Mouse (Mus musculus) adrenal gland, postnatal 25 days (tissue): ENCODE measurements around the gene Vwde. TPM values are rescaled to one million over a fixed set of nuclear protein-coding genes. Genes with fewer than 3 reads are reported as not detected.
A peak's percentile ranks its signal among the peaks of the same experiment; 100 is the strongest.

ENCODE experiments used
- DNase-seq: peaks from one replicate; pipeline ENCODE4 v3.0.0; 2021; ENCODE audit warnings: mixed read lengths
- long read RNA-seq: library from polyadenylated mRNA; stranded (forward); transcript quantifications from one replicate; pipeline ENCODE4 v2.0.0, GENCODE M21; 2021
- total RNA-seq: library from RNA; stranded (reverse); gene quantifications from 2 replicates; pipeline ENCODE4 v1.2.3, GENCODE M21; 2021

Gene Vwde
- not detected in 2 replicates for total RNA-seq
- long read RNA-seq = 0 reads

DNA sequence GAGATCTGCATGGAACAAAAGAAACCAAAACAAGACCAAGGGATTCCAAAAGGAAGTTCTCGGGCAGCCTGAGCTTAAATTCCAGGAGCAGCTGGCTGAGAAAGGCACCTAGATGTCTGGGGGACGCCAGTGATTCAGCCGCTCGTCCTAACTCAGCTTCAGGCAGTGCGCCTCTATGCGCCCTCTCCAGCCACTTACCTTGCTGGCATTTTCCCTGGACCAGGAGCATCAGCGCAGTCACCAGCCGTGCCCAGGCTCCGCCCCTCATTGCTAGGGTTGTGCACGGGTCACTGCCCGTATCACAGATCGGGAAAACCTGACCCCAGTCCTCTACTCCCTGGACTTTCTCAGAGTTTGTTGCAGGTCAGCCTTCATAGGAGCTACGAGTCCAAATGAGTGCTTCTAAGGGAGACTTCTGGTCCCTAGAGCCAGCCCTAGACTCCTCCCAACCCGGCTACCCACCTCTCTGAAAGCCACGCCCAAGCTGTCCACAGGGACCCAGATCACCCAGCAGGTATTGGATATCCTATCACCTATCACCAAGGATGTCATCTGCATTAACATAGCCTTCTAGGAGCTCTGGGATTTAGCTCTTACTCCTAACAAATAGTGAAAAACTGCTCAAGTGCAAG is at the start of gene Vwde:
Vwde (minus strand) TSS at position 370 of the 632 bp plus-strand sequence.
- no peak for DNase-seq

DNA sequence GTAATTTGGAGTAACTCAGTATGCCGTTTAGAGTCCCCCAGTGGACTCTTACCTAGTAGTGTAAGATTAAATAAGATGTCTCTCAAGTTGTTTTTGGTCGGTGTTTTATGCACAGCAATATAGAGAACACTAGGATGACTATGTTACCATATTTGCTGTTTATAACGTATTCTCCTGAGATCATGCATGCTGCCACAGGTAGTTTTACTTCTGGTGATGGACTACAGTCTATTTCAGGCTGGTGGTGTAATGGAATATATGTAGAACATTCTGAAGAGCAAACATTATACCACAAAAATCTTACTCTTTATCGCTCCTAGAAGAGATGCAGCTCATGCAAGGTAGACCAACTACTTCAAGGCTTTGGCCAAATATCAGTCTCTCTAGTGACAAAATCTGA is 30.6 kb upstream of the Vwde start:
- no peak for DNase-seq

DNA sequence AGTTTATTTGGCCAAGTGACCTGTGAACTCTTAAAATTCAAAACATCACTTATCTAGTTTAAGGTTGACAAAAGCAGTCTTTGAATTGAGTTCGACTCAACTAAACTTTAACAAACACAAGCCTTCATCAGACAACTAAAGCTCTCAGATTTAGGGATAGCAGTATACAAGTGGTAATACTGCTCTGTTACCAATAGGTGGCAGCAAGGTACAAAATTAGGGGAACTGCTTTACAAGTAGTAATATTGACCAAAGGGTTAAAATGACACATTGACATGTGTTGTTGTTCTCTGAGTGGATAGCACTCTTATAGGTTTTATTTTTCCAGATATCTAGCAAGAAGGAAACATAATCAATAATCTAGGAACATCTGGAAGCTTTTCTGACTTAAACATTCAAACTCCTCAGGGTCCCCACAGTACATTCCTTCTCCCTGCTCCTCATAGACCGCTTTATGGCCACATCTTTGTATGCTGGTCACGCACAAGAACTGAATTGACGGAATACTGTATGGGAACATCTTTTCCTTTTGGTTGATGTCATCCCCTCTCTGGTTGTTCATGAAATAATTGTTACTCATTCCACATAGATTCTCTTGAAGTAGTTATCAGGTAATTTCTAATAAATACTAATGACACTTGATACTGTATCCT is 23.7 kb upstream of the Vwde start:
- no peak for DNase-seq

DNA sequence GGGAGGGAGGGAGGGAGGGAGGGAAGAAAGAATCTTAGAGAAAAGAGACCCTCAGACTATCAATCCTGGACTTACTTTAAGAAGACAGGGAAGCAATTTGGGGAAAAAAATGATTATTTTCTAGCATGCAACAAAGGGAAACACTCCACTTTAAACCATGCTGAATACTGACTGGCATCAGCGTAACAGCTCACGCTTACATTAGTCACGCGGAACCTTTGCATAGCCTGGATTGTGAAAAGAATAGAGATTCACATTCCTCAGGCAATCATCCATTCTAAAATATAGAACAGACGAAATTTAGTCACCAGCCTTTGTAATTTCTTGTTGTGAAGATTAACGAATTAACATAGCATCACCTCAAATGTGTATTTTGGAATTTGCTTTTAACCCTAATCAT is 18.6 kb downstream of the Vwde start:
- DNase-seq = no peak

DNA sequence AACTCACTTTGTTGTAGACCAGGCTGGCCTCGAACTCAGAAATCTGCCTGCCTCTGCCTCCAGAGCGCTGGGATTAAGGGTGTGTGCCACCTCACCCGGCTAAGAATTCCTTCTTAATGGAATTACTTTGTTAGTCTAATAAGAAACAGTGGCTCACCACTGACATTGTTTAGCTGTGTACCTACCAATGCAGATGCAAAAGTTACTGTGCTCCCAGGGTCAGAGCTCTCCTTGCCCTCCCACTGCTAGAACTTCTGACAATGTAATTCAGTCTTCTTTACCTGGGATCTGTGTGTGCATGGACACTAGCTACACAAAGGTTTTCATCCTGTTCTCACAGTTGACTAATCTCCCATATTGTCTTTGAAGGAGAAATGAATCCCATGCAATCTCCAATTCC is 27.3 kb downstream of the Vwde start:
- DNase-seq = no peak

DNA sequence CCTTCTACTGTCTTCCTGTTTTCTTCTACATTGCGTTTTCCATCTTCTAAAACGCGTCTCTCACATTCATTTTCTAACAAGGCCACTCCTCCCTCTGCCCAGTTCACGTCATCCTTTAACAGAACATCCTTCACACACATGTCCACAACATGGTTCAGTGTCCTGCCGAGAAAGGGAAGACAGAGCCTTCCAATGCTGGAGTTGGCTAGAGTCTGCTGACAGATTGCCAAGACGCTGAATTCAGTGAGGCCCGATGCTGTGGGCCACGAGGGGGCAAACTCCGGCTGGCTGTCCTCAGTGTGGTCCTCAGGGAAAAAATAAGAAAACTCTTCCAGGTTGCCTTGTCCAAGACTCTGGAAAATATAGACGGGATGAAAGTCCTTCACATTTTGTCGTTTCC is 37.9 kb downstream of the Vwde start:
- no peak for DNase-seq

DNA sequence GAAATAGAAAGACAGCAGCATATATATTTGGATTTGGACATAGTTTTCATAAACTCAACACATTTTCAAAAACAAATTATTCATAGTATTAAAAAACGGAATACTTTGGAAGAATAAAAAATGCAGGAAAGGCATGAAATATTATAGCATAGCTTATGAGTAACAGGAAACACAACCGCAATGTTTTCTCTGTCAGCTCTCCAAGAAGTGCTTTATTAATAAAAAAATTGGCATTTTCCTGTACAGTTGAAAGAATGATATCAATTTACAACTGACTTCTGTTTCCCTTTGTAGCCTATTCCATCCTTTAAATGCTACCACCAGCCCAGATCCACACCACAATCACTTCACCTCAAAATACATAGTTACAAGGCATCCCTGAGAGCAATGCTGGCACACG is 44.7 kb downstream of the Vwde start:
- DNase-seq = no peak

DNA sequence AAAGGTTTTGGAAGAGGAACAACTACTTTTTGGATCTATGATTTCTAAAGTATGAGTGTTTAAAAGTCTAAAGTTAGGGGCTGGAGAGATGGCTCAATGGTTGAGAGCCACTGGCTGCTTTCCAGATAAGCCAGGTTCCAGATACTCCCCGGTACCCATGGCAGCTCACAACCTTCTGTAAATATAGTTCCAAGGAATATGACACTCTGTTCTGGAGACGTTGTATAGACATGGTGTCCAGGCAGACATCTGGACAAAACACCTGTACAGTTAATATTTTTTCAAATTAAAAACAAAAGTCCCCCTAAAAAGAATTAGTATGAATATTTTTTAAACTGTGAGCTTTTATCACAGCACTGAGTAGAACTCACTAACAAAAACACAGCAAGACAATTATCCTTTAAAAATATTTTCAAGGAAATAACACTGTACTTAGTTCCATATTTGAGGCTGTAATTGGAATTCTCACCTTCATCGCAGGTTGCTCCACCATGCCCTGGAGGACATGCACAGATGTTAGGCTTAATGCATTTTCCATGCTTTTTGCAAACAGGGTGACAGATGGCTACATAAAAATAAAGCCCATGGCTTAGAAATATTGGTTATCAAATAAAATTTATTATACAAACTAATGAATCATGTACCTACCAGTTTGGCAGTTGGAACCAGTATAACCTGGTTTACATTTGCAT is 55.2 kb downstream of the Vwde start:
- DNase-seq = no peak

DNA sequence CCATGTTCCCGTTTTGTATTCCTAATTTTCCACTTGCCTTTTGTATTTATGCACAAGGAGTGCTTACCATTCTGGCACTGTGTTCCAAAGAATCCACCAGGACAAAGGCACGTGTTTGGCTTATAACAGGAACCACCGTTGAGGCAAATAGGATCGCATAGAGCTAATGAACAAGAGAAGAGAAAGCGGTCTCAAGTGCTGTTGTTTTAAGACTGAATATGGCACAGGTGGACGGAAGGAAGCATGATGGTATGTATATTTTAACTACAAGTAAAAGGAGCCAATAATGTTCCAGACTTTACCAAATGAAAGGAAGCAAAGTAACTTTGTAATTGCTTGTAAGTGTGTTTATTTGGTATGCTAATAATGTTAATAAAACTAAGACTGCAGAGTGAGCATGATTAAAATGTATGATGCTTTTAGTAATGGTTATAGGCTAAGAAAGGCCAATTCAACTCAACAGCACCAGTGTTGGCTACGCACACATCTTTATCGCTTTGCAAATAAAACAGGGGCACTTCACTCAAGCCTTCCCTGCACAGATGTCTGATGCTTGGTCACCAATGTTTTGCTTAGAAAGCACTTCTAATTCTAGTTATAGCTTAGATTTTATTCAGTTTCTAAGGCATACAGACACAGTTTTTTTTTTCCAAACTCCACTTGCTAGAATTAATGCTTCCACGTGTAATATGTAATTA is 58.4 kb downstream of the Vwde start:
- DNase-seq = no peak

DNA sequence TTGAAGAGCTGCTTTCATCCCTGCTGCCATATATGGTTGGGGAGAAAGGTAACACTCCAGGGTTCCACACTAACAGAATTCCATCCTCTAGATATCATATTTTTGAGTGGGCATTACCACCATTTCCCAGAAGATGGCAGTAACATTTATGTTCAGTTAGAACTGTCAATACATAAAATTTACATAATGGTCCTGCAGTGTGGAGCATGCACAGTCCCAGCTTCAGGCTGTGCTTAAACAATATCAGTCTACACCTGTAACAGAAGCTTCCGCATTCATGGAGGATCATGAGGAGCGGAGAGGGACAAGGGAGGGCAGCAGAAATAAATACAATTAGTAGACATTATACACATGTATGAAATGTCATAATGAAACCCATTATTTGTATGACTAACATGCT is 65.3 kb downstream of the Vwde start:
- DNase-seq = no peak

DNA sequence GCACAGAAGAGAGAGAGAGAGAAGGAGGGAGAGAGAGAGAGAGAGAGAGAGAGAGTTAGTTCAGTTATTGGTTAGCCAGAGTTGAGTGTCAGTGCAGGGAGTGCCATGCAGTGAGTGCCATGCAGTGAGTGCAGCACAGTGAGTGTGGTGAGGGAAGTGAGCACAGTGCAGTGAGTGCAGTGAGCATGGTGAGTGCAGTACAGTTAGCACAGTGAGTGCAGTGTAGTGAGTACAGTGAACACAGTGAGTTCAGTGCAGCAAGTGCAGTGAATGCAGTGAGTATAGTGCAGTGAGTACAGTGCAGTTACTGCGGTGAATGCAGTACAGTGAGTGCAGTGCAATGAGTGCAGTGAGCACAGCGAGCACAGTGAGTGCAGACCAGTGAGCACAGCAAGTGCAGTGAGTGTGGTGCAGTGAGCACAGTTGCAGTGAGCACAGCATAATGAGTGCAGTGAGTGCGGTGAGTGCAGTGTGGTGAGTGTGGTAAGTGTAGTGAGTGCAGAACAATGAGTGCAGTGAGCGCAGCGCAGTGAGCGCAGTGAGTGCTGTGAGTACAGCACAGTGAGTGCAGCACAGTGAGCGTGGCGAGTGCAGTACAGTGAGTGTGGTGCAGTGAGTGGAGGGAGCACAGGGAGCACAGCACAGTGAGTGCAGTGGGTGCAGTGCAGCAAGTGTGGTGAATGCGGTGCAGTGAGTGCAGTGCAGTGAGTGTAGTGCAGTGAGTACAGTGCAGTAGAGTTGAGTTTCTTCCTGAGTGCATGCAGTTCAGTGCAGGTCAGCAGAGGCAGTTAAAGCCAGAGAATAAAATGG is 70.7 kb downstream of the Vwde start:
- no peak for DNase-seq

DNA sequence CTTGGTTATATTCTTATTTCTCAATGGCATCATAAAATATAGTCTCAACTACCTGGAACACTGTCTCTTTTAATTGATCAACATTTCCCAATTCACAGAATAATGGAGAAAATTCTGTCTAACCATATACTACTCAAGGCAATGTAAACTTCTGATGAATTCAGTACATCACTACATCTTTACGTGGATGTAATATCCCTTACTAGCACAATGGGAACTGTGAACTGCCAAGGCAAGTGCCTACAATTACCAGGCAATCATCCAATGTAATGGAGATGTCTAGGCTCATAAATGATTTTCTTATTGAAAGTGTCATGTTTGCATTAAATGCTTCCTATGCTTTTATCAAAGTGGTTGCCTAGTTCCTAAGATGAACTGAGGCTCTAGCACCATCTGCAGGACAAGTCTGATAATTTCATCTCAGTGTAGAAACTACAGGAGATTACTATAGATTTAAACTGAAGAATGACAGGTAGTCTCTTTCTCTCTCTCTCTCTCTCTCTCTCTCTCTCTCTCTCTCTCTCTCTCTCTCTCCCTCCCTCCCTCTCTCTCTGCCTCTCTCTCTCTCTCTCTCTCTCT is 72.6 kb downstream of the Vwde start:
- peak; percentile 2 for DNase-seq

DNA sequence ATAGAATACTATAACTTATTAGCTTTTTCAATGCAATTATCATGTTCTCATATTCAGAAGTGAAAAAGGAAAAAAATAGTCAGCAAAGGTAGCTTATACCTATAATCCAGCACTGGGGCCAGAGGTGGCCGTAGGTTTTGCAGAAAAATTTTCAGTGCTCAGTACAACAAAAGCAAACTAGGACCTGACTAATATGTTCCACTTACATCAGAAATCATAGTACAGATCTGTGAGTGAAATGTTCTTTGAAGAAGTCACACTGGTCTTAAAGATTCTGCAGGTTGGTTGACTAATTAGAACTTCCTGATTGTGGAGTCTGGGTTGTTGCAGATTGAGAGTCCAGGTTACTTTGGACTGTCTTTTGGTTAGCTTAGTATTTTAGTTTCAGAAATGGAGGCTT is 87.5 kb downstream of the Vwde start:
- no peak for DNase-seq

DNA sequence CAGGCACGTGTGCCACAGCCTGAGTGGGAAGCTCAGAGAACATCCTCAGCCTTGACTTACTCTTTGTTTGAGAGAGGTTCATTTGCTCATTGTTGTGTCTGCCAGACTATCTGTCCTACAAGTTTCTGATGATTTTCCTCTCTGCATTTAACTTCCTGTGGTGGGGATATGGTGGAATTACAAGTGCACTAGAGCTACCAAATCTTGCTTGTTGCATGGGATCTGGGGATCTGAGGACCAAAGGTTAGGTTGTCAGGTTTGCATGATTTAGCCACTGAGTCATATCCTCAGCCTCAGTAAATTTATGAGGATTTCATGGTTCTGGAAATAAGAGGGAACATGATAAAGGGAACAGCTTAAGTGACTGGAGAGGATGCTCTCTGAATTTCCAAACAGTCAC is 116.1 kb downstream of the Vwde start:
- no peak for DNase-seq

Other genes starting within 250 kb of the Vwde start
- 93.9 and 154 TPM in 2 replicates for gene Tmem106b, start 155.2 kb downstream of the Vwde start, total RNA-seq